Mouse (Mus musculus): ENCODE results near the gene Snai1. TPM values are rescaled to one million over a fixed set of nuclear protein-coding genes. Genes with fewer than 3 reads are reported as not detected.

Gene Snai1
- total RNA-seq, 2 experiments from 2014 or later, result 1.1 to 1.2 TPM

- DNase-seq, result peak; percentile 22
- Histone ChIP-seq H3K27ac (peak overlapping the region; percentile 86), H3K4me3 (no peak overlapping the region)
- no peak for TF ChIP-seq CTCF (IDR thresholded peaks at IDR 0.05)
- intact Hi-C loops (cut with DNase I), result no loop called here
Measured at GRCm38 (mm10) chr2:167544456-167544855, 6.5 kb downstream of the Snai1 start.

- intact Hi-C loops (cut with DNase I), result no loop called here
- Histone ChIP-seq H3K4me3 (no peak overlapping the region), H3K27ac (peak overlapping the region; percentile 53)
- TF ChIP-seq CTCF (IDR thresholded peaks at IDR 0.05), result no peak
- peak; percentile 16 for DNase-seq
Measured at GRCm38 (mm10) chr2:167546447-167547195, 8.6 kb downstream of the Snai1 start.

DNA sequence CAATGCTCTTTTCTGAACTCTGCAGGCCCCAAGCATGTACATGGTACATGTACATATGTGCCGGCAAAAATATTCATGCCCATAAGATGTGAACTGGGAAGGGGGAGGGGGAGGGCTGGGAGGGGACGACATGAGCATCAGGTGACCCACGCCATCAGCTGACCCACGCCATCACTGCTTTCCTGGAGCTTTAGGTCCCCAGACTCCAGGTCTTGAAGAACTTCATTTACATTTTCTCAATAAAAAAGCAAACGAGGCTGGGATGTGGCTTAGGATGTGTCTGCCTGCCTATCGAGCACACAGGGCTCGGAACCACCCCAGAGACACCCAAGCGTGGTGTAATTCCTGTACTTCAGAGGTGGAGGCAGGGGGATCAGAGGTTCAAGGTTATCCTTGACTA, 9.4 kb downstream of the Snai1 start:
- H3K27ac ChIP-seq, result peak overlapping the region; percentile 53; the same call in 1 of the 2 replicates
- no peak overlapping the region for H3K4me3 ChIP-seq
- TF ChIP-seq CTCF (IDR thresholded peaks at IDR 0.05), result no peak
- no peak for DNase-seq
- intact Hi-C loops (cut with DNase I), result no loop called here

- intact Hi-C loops (cut with DNase I), result no loop called here
- Histone ChIP-seq H3K4me3 (no peak overlapping the region), H3K27ac (no peak overlapping the region)
- TF ChIP-seq CTCF (IDR thresholded peaks at IDR 0.05), result no peak
- DNase-seq, result no peak
Measured at GRCm38 (mm10) chr2:167548961-167549360, 11.0 kb downstream of the Snai1 start.

GRCm38 (mm10) chr2:167550341-167550854, 12.4 kb downstream of the Snai1 start:
- Histone ChIP-seq H3K27ac (no peak overlapping the region), H3K4me3 (no peak overlapping the region)
- intact Hi-C loops (cut with DNase I), result no loop called here
- TF ChIP-seq CTCF (IDR thresholded peaks at IDR 0.05), result no peak
- DNase-seq, result no peak

DNA sequence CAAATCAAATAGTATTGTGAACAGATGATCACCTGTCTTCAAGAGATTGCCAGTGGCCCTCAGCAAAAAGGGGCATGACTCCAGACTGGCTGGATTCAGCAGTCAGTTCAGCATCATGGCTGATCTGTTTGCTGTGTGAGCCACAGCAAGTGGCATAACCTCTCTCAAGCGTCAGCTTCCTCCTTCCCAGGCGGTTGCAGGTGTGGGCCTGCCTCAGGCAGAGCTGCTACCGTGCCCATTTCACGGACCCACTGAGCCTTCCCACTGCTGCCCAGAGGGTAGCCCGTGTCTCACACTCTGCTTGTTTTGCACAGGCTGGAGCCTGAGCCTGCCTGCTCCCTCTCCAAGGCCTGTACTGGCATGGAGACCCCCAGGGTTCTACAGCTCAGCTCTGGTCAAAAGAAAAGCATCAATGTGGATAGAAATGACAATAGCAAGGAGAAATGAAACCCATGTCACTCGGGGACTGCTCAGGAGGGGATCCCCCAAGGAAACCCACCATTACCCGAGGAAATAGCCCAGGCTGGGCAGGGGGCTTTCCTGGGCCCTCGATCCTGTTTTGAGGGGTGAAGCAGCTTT, 13.4 kb downstream of the Snai1 start:
- intact Hi-C loops (cut with DNase I), result no loop called here

GRCm38 (mm10) chr2:167552292-167552691, 14.3 kb downstream of the Snai1 start:
- no peak for TF ChIP-seq CTCF (IDR thresholded peaks at IDR 0.05)
- DNase-seq, result no peak
- intact Hi-C loops (cut with DNase I), result no loop called here
- no peak overlapping the region for H3K4me3 ChIP-seq
- H3K27ac ChIP-seq, result peak overlapping the region; percentile 40; the same call in 1 of the 2 replicates

More for the DNA sequence above, 13.4 kb downstream of the Snai1 start:
- Histone ChIP-seq H3K27ac (no peak overlapping the region), H3K4me3 (no peak overlapping the region)
- no peak for TF ChIP-seq CTCF (IDR thresholded peaks at IDR 0.05)
- DNase-seq, result no peak

DNA sequence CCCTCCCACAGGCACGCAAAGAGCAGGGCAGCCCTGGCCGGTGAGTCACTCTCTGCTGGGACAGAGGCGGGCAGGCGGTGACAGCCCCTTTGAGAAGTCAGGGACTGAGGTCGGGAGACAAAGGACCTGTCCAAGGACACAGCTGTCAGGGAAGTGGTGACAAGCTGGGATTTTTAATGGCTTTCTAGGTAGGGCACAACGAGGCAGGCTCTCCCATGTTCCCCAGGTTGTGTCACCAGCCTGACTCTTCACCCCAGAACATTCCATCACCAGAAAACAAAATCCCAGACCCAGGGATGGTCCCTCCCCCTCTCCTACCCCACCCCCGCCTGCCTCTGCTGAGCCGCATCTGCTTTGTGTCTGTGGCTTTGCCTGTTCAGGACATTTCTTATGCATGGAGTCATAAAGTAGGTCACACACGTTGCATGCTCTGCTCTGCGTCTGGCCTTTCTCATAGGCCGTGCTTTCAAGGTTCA, 15.0 kb downstream of the Snai1 start:
- TF ChIP-seq CTCF (IDR thresholded peaks at IDR 0.05), result no peak
- intact Hi-C loops (cut with DNase I), result no loop called here
- peak overlapping the region; percentile 40; the same call in 1 of the 2 replicates for H3K27ac ChIP-seq
- H3K4me3 ChIP-seq, result no peak overlapping the region
- DNase-seq, result no peak

DNA sequence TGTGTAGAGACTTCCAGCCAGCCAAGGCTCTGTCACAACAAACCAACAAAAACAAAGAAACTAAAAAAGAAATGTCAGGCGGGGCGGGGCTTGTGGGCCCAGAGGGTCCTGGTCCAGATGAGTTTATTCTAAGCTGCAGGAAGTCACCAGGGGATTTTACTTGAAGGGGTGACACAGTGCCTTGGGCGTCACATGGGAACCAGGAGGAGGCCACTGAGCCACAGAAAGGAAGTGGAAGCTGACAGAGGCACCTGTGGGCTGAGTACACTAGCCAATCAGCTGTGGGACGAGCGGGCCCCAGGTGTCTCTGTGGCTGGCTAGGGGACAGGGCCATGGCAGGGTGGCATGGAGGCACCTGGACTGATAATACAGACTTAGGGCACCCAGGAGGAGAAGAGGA, 17.8 kb downstream of the Snai1 start:
- no peak overlapping the region for H3K4me3 ChIP-seq
- no peak for DNase-seq
- H3K27ac ChIP-seq, result no peak overlapping the region
- intact Hi-C loops (cut with DNase I), result no loop called here
- no peak for TF ChIP-seq CTCF (IDR thresholded peaks at IDR 0.05)

- DNase-seq, result no peak
- Histone ChIP-seq H3K4me3 (peak overlapping the region; percentile 40), H3K27ac (no peak overlapping the region)
- intact Hi-C loops (cut with DNase I), result no loop called here
- no peak for TF ChIP-seq CTCF (IDR thresholded peaks at IDR 0.05)
Measured at GRCm38 (mm10) chr2:167559413-167559812, 21.4 kb downstream of the Snai1 start.

DNA sequence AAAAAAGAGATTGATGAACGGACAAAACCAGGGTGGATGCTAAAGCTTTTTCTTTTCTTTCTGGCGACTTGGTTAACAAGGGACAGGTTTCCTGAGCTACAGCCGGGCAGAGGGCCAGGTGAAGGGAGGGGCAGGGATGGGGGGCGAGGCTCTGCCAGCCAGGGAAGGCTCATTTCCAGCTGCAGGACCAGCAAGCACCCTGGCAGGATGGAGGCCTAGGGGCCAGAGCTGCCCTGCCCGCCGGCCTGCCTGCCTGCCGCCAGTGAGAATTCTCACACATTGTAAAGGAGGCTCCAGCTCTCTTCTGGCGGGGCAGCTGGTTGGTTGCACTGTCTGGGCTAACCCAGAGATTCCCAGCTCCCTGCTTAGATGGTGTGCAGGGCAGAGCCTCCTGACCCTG, 24.1 kb downstream of the Snai1 start:
- peak; percentile 77 for DNase-seq
- no peak for TF ChIP-seq CTCF (IDR thresholded peaks at IDR 0.05)
- Histone ChIP-seq H3K4me3 (no peak overlapping the region), H3K27ac (no peak overlapping the region)
- intact Hi-C loops (cut with DNase I), result no loop called here

DNA sequence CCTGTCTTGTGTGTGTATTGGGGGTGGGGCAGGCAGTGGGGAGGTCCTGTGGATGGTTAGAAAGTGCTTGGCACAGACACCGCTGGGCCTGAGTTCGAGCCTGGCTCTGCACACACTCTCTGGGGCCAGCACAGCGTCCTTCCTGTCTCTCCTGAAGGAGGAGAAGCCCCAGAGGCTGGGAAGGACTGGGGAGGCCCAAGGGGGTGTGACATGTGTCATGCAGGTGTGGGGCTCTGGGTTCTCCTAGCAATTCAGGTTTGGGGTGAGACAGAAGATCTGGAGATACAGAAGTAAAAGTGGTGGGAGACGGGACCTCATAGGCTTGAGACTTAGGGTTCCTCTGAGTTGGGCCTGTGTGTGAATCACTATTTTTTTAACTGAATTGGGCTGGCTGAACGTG, 25.0 kb downstream of the Snai1 start:
- intact Hi-C loops (cut with DNase I), result no loop called here
- no peak overlapping the region for H3K27ac ChIP-seq
- no peak overlapping the region for H3K4me3 ChIP-seq
- TF ChIP-seq CTCF (IDR thresholded peaks at IDR 0.05), result no peak
- no peak for DNase-seq

GRCm38 (mm10) chr2:167563703-167564102, 25.7 kb downstream of the Snai1 start:
- Histone ChIP-seq H3K4me3 (no peak overlapping the region), H3K27ac (no peak overlapping the region)
- TF ChIP-seq CTCF (IDR thresholded peaks at IDR 0.05), result no peak
- DNase-seq, result no peak
- intact Hi-C loops (cut with DNase I), result no loop called here
